Mouse (Mus musculus): ENCODE data around the gene Rai1. TPM values are rescaled to one million over a fixed set of nuclear protein-coding genes. Genes with fewer than 3 reads are reported as not detected.
A peak's percentile ranks its signal among the peaks of the same experiment; 100 is the strongest.

Rai1 gene
- polyA plus RNA-seq, 1 experiment = 24.9 TPM

- Histone ChIP-seq H3ac (ENCODE audit: control insufficient read depth, insufficient read length, low read depth) (no peak overlapping the region), H3K27me3 (ENCODE audit: control insufficient read depth, insufficient read depth, insufficient read length) (no peaks in the 10 kb centered on the region), H3K36me3 (ENCODE audit: control insufficient read depth, insufficient read depth) (no peaks in the 10 kb centered on the region), H3K79me2 (ENCODE audit: control insufficient read depth, insufficient read depth) (peaks cover 99% of the 10 kb centered on the region), H3K4me3 (ENCODE audit: insufficient read depth, poor library complexity, severe bottlenecking) (no peak overlapping the region), H3K79me3 (ENCODE audit: low read depth) (peaks cover 90% of the 10 kb centered on the region)
- TF ChIP-seq FOSL1 (IDR thresholded peaks at IDR 0.05; ENCODE audit: insufficient read depth, low read length, poor library complexity, severe bottlenecking) (no peak), MYOG (IDR thresholded peaks at IDR 0.05; ENCODE audit: control insufficient read depth, extremely low read depth, insufficient read length) (no peak), CEBPB (IDR thresholded peaks at IDR 0.05; ENCODE audit: low read depth) (no peak), MAX (IDR thresholded peaks at IDR 0.05) (no peak), CTCF (IDR thresholded peaks at IDR 0.05; ENCODE audit: control insufficient read depth, insufficient read depth, insufficient read length) (no peak), USF1 (IDR thresholded peaks at IDR 0.05; ENCODE audit: low read depth) (no peak), MYOD1 (IDR thresholded peaks at IDR 0.05; ENCODE audit: control insufficient read depth, insufficient read length, low read depth) (no peak)
Observed at GRCm38 (mm10) chr11:60110386-60110785, 5.6 kb downstream of the Rai1 start.

- TF ChIP-seq MYOG (IDR thresholded peaks at IDR 0.05; ENCODE audit: control insufficient read depth, extremely low read depth, insufficient read length) = no peak
- TF ChIP-seq FOSL1 (IDR thresholded peaks at IDR 0.05; ENCODE audit: insufficient read depth, low read length, poor library complexity, severe bottlenecking) = no peak
- TF ChIP-seq USF1 (IDR thresholded peaks at IDR 0.05; ENCODE audit: low read depth) = no peak
- TF ChIP-seq MYOD1 (IDR thresholded peaks at IDR 0.05; ENCODE audit: control insufficient read depth, insufficient read length, low read depth) = no peak
- no peak for TF ChIP-seq CEBPB (IDR thresholded peaks at IDR 0.05; ENCODE audit: low read depth)
- TF ChIP-seq CTCF (IDR thresholded peaks at IDR 0.05; ENCODE audit: control insufficient read depth, insufficient read depth, insufficient read length) = no peak
- no peak for TF ChIP-seq MAX (IDR thresholded peaks at IDR 0.05)
- Histone ChIP-seq H3ac (ENCODE audit: control insufficient read depth, insufficient read length, low read depth) (no peak overlapping the region), H3K4me3 (ENCODE audit: insufficient read depth, poor library complexity, severe bottlenecking) (no peak overlapping the region), H3K36me3 (ENCODE audit: control insufficient read depth, insufficient read depth) (no peaks in the 10 kb centered on the region), H3K79me3 (ENCODE audit: low read depth) (peaks cover 92% of the 10 kb centered on the region), H3K79me2 (ENCODE audit: control insufficient read depth, insufficient read depth) (peaks cover 99% of the 10 kb centered on the region), H3K27me3 (ENCODE audit: control insufficient read depth, insufficient read depth, insufficient read length) (no peaks in the 10 kb centered on the region)
Observed at GRCm38 (mm10) chr11:60111576-60111975, 6.8 kb downstream of the Rai1 start.

GRCm38 (mm10) chr11:60113624-60114023 is 8.8 kb downstream of the Rai1 start:
- no peak overlapping the region for H3K4me3 ChIP-seq (ENCODE audit: insufficient read depth, poor library complexity, severe bottlenecking)
- peaks cover 90% of the 10 kb centered on the region for H3K79me3 ChIP-seq (ENCODE audit: low read depth)
- no peaks in the 10 kb centered on the region for H3K36me3 ChIP-seq (ENCODE audit: control insufficient read depth, insufficient read depth)
- H3K27me3 ChIP-seq (ENCODE audit: control insufficient read depth, insufficient read depth, insufficient read length) = no peaks in the 10 kb centered on the region
- H3K79me2 ChIP-seq (ENCODE audit: control insufficient read depth, insufficient read depth) = peaks cover 99% of the 10 kb centered on the region
- TF ChIP-seq MAX (IDR thresholded peaks at IDR 0.05) (no peak), USF1 (IDR thresholded peaks at IDR 0.05; ENCODE audit: low read depth) (no peak), CEBPB (IDR thresholded peaks at IDR 0.05; ENCODE audit: low read depth) (no peak), CTCF (IDR thresholded peaks at IDR 0.05; ENCODE audit: control insufficient read depth, insufficient read depth, insufficient read length) (no peak), FOSL1 (IDR thresholded peaks at IDR 0.05; ENCODE audit: insufficient read depth, low read length, poor library complexity, severe bottlenecking) (no peak), MYOG (IDR thresholded peaks at IDR 0.05; ENCODE audit: control insufficient read depth, extremely low read depth, insufficient read length) (no peak), MYOD1 (IDR thresholded peaks at IDR 0.05; ENCODE audit: control insufficient read depth, insufficient read length, low read depth) (no peak)
- no peak overlapping the region for H3ac ChIP-seq (ENCODE audit: control insufficient read depth, insufficient read length, low read depth)

GRCm38 (mm10) chr11:60114296-60115023 is 9.6 kb downstream of the Rai1 start:
- TF ChIP-seq FOSL1 (IDR thresholded peaks at IDR 0.05; ENCODE audit: insufficient read depth, low read length, poor library complexity, severe bottlenecking) (no peak), MYOD1 (IDR thresholded peaks at IDR 0.05; ENCODE audit: control insufficient read depth, insufficient read length, low read depth) (no peak)

GRCm38 (mm10) chr11:60115024-60115538 is 10.3 kb downstream of the Rai1 start:
- TF ChIP-seq USF1 (IDR thresholded peaks at IDR 0.05; ENCODE audit: low read depth) = no peak
- TF ChIP-seq CTCF (IDR thresholded peaks at IDR 0.05; ENCODE audit: control insufficient read depth, insufficient read depth, insufficient read length) = no peak
- no peak for TF ChIP-seq MYOD1 (IDR thresholded peaks at IDR 0.05; ENCODE audit: control insufficient read depth, insufficient read length, low read depth)
- TF ChIP-seq MYOG (IDR thresholded peaks at IDR 0.05; ENCODE audit: control insufficient read depth, extremely low read depth, insufficient read length) = no peak
- no peak for TF ChIP-seq FOSL1 (IDR thresholded peaks at IDR 0.05; ENCODE audit: insufficient read depth, low read length, poor library complexity, severe bottlenecking)
- TF ChIP-seq MAX (IDR thresholded peaks at IDR 0.05) = no peak
- TF ChIP-seq CEBPB (IDR thresholded peaks at IDR 0.05; ENCODE audit: low read depth) = no peak
- Histone ChIP-seq H3K79me3 (ENCODE audit: low read depth) (peaks cover 90% of the 10 kb centered on the region), H3ac (ENCODE audit: control insufficient read depth, insufficient read length, low read depth) (peak overlapping the region; percentile 68), H3K79me2 (ENCODE audit: control insufficient read depth, insufficient read depth) (peaks cover 99% of the 10 kb centered on the region), H3K4me3 (ENCODE audit: insufficient read depth, poor library complexity, severe bottlenecking) (peak overlapping the region; percentile 32), H3K36me3 (ENCODE audit: control insufficient read depth, insufficient read depth) (no peaks in the 10 kb centered on the region), H3K27me3 (ENCODE audit: control insufficient read depth, insufficient read depth, insufficient read length) (no peaks in the 10 kb centered on the region)

More at GRCm38 (mm10) chr11:60114296-60115023, 9.6 kb downstream of the Rai1 start:
- Histone ChIP-seq H3ac (ENCODE audit: control insufficient read depth, insufficient read length, low read depth) (peak overlapping the region; percentile 64), H3K36me3 (ENCODE audit: control insufficient read depth, insufficient read depth) (no peaks in the 10 kb centered on the region), H3K79me3 (ENCODE audit: low read depth) (peaks cover 90% of the 10 kb centered on the region), H3K79me2 (ENCODE audit: control insufficient read depth, insufficient read depth) (peaks cover 99% of the 10 kb centered on the region), H3K4me3 (ENCODE audit: insufficient read depth, poor library complexity, severe bottlenecking) (peak overlapping the region; percentile 32), H3K27me3 (ENCODE audit: control insufficient read depth, insufficient read depth, insufficient read length) (no peaks in the 10 kb centered on the region)
